Mouse (Mus musculus) hematopoietic stem cell, adult 5-6 weeks (primary cell): ENCODE measurements around the gene Vtn. TPM values are rescaled to one million over a fixed set of nuclear protein-coding genes. Genes with fewer than 3 reads are reported as not detected.
"Not testable (repeated sequence)": the region's sequence is repeated elsewhere in the genome, so short reads cannot be mapped to it uniquely, and the experiment has no call there.

Source experiments
- ATAC-seq, 2 experiments: fragments of 125-278 bp in 1 of 2; replicated peaks in 1 of 2; 2 replicates each; pipeline ENCODE4 v1.8.0; 2016 to 2017; ENCODE audit warnings: inconsistent platforms in 2 of 2, mild to moderate bottlenecking in 2 of 2, moderate number of reproducible peaks in 2 of 2, low read depth in 1 of 2, moderate TSS enrichment in 1 of 2; ENCODE audit not compliant: low FRiP score in 2 of 2, poor library complexity in 2 of 2, severe bottlenecking in 2 of 2, insufficient read depth in 1 of 2, low TSS enrichment in 1 of 2
- total RNA-seq: library from RNA; stranded (forward); fragments of 172-1452, 232-1000 nt; gene quantifications from 2 replicates; pipeline ENCODE4 v1.2.3, GENCODE M21; 2017

The Vtn gene
- total RNA-seq, 1 experiment from 2014 or later: not detected

DNA sequence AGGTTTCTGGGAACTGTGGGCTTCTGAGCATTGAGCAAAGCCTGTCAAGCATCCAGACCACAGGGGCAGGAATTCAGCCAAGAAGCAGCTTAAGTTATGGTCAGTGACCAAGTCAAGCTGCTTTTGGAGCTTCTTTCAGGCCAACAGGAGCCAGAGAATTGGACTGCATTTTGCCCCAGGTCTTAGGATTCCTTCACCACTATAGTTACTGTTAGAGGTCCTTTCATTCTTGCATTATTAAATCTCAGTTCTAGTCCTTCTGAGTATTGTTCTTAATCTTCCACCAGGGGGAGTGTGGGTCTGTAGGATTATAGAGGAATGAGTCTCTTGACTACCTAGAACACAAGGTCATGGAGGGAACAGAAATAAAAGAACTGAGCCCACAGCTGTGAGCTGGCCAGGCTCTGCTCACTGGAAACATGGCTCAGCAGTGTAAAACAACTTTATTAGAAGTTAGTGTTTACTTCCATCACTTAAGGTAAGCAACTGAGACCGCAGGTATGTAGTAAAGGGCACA lies 23.6 kb downstream of the Vtn start:
- ATAC-seq: peak in 1 of 2 experiments; percentile 46; a peak in 1 of 4 replicates

DNA sequence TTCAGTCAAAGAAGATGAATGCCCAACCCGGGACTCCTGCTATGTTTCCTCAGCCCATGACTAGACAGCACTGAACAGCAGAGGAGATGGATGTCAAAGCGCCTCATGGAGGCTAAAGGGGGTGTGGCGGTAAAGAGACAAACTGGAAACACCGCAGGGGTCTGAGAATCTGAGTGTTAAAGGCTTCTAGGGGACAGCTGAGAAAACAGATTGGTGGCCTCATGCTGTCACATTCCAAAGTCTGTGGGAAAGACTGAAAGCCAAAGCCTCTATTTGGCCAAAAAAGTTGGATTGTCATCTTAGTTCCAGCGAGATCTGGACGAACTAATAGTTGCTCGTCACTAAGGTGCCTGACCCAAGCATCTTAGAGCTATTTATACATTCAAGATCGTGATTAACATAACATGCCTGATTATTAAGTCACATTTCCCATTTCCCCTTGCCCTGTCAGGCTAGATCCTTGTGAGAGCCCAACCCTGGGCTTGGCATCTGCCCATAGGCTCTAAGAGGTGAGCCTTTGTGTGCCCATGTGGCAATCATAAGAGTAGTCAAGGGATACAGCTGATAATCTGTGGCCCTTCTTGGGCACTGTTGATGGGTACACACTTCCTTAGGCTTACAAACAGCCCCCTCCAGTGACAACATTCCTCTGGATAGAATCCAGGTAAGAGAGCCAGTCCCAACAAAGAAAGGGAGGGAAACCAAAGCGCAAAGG lies 24.5 kb downstream of the Vtn start:
- ATAC-seq: no peak

DNA sequence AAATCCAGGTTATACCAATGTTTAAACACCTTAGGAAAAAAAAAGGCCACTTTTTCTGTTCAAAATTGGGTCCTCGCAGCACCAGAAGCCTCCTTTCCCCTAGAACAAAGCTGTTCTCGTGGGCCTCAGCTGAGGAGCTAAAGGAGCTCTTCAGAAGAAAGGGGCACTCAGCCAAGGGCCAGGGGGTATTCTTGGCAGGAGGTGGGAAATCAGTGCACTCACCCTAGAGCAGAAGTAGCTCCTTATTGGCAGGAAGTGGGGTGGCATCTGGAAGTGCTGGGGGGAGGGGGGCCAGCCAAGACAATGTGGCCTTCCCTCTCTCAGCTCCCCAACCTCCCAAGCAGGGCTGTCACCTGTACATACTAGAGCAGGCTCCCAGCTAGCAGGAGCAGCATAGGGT lies 25.9 kb downstream of the Vtn start:
- no peak for ATAC-seq

DNA sequence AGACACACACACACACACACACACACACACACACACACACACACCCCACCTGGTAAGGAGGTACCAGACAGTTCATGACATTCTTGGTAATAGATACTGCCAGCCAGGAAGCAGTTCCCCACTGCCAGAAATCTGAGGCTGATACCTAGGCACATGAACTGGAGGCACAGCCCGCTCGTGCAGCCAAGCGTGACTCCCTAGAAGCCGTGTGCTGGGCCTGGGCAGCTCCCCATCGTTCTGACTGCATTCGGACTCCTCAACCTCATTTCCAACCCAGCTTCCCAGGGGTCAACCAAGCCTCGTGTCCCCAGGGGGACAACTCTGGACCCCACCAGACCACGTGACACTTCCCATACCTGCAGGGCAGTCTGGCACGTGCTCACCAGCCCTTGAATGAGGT lies 29.8 kb downstream of the Vtn start:
- ATAC-seq: no peak

DNA sequence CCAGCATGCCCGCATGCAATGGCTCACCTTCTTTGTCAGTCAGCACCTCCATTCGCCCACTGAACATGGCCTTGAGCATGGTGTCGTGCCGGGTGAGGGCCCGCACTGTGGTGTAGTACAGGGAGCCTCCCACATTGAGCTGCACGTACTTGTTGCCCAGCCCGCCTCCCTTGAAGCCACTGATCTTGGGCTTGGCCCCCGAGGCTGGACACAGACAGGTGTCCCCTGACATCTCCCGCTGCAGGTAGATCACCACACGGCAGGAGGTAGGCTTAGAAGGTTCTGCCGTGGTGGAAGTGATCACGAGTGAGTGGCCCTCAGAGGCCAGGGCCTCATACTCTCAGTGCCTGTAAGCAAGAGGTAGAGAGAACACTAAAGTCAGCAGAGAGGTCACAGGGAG lies 31.1 kb downstream of the Vtn start:
- ATAC-seq: no peak

DNA sequence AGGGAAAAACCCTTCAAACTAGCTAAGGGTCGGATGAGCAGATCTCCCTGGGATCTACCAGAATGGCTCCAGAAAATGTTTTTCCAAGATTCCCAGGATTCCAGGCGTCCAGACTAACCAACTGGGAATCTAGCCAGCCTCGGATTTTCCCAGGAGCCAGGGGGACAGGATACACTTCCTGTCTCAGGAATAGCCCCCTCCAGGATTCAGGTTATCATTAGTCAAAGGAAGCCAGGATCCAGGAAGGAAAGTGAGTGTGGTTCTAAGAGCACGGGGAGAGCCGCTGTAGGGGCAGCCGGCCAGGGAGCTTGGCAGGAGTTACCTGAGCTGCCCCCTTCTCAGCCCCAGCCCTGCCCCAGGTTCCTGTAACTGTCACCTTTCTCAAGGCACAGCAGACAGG lies 32.2 kb downstream of the Vtn start:
- no peak for ATAC-seq

DNA sequence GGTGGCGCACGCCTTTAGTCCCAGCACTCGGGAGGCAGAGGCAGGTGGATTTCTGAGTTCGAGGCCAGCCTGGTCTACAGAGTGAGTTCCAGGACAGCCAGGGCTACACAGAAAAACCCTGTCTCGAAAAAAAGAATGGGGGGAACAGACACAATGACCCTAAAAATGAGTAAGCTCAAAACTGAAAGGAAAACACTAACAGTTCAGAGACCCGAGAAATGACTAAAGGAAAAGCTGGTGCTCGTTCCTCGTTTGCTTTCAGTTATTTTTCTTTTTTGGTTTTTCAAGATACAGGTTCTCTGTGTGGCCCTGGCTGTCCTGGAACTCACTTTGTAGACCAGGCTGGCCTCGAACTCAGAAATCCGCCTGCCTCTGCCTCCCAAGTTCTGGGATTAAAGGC lies 32.6 kb downstream of the Vtn start:
- not testable (repeated sequence) for ATAC-seq

DNA sequence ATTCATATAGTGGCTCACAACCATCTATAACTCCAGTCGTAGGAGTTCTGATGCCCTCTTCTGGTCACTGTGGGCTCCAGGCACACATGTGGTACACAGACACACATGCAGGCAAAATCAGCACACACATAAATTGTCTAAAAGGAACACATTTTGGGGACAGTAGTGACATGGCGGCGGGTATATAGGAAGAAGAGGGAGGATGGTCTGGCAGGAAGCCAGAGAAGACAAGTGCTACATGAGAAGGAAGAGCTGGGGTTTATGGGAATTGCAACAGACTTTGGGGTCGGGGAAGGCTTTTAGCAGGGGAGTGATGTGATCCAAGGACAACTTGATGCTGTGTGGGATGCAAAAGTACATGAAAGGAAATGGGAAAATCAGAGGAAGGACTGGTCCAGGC lies 35.6 kb downstream of the Vtn start:
- no peak for ATAC-seq

DNA sequence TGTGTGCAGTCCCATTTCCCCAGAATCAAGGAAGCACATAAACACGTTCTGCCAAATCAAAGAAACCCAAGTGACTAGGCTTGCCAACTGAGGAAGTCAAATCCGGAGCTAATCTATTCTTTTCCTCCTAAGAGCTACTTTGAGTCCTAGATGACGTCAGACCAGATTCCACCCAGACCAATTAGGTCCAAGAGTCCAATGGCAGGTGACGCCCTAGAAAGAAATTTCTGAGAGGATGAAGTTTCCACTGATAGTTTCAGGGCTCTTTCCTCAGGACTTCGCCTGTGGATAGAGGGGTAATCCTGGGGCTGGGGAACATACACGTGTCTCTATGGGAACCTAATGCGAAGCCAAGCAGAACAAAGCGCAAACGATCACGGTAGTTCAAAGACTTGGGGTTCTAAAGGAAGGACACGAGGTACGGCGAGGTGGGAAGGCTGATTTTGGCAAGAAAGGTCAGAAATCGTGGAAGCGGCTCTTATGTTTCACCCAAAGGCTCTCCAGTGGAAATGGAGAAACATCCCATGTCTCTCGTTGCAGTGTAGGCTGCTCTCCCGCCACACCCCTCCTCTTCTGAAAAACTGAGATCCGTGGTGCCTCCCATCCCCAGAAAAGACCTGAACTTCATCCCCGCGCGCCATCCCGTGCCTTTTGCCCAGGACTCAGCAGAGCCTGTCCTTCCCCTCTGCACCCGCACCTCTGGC lies 36.6 kb downstream of the Vtn start:
- no peak for ATAC-seq

DNA sequence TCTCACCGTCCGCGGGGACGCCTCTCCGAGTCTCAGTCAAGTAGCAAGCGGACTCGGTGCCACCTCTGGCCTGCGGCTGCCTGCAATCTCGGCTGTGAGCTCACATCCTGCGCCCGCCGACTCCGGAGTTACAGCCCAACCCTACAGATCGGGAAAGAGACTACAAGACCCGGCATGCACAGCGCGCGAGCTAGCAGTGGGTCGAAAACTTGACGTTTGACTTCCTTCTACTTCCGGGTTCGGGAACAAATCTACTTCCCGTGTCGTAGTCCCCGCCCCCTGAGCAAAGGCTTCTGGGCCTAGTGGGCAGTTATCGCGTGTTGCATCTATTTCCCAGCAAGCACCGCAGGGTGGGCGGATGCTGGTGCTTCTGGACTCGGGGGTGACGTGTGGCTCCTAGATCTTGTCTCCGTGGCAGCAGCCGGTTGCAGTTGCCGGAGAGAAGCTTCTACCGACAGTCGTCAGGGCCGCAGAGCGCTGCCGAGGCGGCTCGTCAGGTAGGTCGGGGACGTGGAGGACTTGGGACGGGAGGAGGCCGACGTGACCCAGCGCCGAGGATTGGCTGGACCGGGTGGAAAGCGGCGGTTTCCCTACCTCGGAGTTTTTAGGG lies 37.3 kb downstream of the Vtn start, which contains the start of the genes Tnfaip1 and Ift20:
TSS of gene Tnfaip1 (minus strand) at position 253 of the 610 bp plus-strand sequence.
TSS of gene Ift20 (plus strand) at position 282 of the 610 bp plus-strand sequence.
- peak; percentile 95 to 97 for ATAC-seq

DNA sequence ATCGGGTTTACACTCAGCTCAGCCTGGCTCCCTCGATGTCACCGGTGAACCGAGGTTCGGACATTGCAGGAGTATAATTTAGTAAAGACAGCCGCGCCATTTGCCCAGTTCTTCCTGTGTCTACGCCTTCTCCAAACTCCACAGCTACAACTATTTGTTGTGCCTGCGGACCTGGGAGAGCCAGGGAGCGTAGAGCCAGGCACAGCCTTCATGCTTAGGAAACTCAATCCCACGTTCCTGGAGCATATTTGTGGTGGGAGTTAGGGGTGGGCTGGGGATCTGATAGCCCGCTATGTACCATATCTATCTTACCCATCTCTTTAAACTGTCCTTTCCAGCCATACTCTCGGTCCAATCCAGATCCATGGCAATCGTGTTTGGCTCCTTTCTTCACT lies 37.8 kb downstream of the Vtn start:
- ATAC-seq: no peak

DNA sequence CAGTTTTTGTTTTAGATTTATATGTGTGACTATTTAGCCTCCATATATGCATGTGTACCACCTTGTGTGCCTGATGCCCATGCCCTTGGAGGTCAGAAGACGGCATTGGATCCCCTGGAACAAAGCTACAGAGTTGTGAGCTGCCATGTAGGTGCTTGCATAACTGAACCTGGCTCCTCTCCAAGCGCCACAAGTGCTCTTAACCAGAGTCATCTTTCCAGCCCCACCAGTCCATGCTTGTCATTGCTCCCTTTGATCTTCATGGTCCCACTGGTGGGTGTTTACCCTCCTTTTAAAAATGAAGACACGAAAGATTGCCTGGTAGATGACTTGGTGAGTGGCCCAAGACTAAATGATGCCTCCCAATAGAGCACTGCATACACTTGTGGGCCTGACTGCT lies 41.5 kb downstream of the Vtn start:
- ATAC-seq: no peak

DNA sequence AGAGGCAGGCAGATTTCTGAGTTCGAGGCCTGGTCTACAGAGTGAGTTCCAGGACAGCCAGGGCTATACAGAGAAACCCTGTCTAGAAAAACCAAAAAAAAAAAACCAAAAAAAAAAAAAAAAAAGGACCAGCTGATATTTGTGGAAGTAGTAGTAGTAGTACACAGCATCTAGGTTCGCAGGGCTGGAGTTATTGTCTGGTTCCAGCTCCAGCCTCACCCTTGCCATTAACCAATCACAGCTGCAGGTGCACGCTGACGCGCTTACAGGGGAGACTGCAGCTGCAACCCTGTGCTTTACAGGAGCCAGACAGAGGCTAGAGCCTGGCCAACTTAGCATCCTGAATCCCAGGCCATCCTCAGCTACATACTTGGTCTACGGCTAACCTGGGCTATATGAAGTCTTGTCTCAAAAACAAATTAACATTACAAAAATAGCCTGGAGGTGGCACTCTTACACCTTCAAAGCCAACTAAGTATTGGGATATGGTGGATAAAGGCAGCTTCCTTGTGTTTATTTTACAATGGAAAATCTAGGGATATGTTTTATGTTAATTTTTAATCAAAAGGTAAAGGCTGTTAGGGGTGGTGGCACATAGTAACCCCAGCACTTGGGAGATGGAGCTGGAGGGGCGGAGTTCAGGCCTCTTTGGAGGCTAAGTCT lies 45.7 kb downstream of the Vtn start:
- ATAC-seq: no peak

DNA sequence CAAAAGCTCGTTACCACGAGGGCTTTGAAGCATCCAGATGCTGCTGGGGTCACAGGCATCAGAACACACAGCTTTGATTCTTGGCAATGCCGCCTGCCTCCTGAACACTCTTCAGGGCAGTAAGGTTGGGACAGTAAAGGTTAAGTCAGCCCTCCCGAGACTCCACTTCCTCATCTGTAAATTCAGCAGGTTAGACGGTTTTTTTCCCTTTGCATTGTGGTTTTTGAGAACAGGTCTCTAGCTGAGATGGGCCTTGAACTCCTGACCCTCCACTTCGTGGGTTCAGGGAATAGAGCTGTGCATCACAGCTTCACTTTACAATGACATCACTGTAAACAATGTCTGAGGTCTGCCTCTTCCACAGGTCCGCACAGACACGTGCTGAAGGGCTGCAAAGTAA lies 46.3 kb downstream of the Vtn start:
- no peak for ATAC-seq

DNA sequence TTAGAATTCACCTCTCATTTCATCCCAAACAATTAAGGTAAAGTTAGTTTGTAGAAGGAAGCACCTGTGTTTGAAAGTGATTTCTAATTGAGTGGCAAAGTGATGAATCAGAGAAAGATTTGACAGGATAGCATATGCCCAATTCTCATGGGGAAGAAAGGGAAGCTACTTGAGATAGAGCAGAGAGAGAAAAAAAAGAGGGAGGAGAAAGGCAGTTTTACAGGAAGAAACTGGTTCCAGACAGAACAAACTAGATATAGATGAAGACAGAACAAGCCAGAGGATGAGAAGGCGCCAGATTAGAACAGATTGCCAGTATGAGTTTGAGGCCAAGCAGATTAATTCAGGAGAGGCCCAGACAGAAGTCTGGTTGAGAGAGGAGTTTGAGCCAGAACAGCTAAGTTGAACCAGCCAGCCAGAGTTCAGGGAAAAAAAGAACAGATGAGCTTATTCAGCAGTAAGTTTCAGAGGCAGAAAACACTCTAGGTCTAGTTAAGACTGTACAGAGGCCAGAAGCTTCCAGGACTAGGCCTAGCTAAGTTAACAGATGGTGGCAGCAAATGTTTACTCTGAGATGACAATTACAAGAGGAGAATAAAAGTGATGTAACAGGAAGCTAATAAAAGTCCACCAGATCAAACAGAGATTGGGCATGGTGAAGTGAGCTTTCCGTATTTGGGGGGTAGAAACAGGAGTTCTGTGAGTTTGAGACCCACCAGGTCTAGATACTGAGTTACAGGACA lies 49.0 kb downstream of the Vtn start:
- ATAC-seq: no peak

DNA sequence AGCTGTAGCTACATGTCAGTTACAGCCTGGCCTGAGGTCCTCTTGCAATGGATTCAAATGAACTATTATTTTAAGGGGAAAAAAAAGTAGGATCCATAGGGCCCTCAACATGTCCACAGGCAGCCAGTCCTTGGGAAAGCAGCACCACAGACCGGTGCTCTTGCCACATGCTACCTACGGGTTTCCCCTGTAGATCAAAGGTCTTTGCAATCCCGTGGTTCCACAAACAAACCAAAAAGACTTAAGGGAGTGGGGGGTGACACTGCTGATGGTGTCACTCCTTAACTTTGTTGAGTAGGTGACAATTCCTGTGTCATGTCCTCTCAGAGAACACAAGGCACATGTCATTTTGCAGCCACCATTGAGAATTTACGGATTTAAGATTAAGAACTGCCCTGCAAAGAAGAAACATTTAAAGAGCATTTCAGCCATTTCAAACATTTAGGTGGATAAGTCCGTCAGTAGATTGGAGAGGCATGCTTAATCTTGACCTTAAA lies 50.6 kb downstream of the Vtn start:
- no peak for ATAC-seq
